Mouse (Mus musculus): ENCODE results near the gene Jade2. TPM values are rescaled to one million over a fixed set of nuclear protein-coding genes. Genes with fewer than 3 reads are reported as not detected.

The Jade2 gene
- polyA plus RNA-seq (2015; fragmentation: Nextera tagmentation; extraction: Ambion mirVana), result 0.37 and 0.69 TPM in 2 replicates

DNA sequence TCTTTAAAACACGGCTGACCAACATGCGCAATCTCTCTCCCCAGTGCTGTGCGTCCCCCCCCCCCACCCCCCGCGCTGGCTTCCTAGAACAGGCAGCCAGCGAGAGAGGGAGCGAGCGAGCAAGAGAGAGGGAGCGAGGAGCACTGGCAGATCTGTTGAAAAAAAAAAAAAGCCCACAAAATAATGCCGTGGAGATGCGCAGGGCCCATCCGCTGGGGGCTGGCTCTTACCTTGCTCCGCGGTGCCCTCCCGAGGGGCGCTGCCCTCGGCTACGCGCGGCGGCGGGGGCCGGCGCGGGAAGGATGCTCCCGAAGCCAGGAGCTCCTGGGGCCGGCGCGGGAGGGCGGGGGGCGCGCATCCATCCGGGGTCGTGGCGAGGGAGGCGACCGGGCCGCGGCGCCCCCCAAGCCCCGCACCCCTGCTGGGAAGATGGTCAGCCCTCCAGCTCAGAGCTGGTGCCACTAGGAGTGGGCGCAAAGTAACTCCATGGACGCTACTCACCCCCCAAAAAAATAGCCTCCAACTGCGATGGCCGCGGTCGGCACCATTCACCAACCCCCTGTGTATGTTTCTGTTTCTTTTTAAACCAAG is at the start of gene Jade2:
Gene Jade2 (minus strand): TSS at position 573 of the 591 bp plus-strand sequence.

Other genes starting within 250 kb of the Jade2 start
- gene Nhp2, start 237.9 kb downstream of the Jade2 start, polyA plus RNA-seq (2015; fragmentation: Nextera tagmentation; extraction: Ambion mirVana), result 61.8 and 66.3 TPM in 2 replicates
- 29.7 and 31.3 TPM in 2 replicates for gene Rmnd5b, start 221.8 kb downstream of the Jade2 start, polyA plus RNA-seq (2015; fragmentation: Nextera tagmentation; extraction: Ambion mirVana)
- gene N4bp3, start 206.8 kb downstream of the Jade2 start, polyA plus RNA-seq (2015; fragmentation: Nextera tagmentation; extraction: Ambion mirVana), result 30.6 and 30.9 TPM in 2 replicates
- gene D930048N14Rik, start 206.7 kb downstream of the Jade2 start, polyA plus RNA-seq (2015; fragmentation: Nextera tagmentation; extraction: Ambion mirVana), result 1.5 and 1.7 TPM in 2 replicates
- 91.6 and 93.3 TPM in 2 replicates for gene 0610009B22Rik, start 168.8 kb downstream of the Jade2 start, polyA plus RNA-seq (2015; fragmentation: Nextera tagmentation; extraction: Ambion mirVana)
- 9.2 and 9.6 TPM in 2 replicates for gene Sec24a, start 94.0 kb downstream of the Jade2 start, polyA plus RNA-seq (2015; fragmentation: Nextera tagmentation; extraction: Ambion mirVana)
- 164 and 193 TPM in 2 replicates for gene Sar1b, start 94.0 kb downstream of the Jade2 start, polyA plus RNA-seq (2015; fragmentation: Nextera tagmentation; extraction: Ambion mirVana)
- 40.6 and 41.2 TPM in 2 replicates for gene Cdkn2aipnl, start 110.0 kb upstream of the Jade2 start, polyA plus RNA-seq (2015; fragmentation: Nextera tagmentation; extraction: Ambion mirVana)
- 364 and 443 TPM in 2 replicates for gene Ube2b, start 143.1 kb upstream of the Jade2 start, polyA plus RNA-seq (2015; fragmentation: Nextera tagmentation; extraction: Ambion mirVana)
- 10.5 and 10.7 TPM in 2 replicates for gene Cdkl3, start 146.6 kb upstream of the Jade2 start, polyA plus RNA-seq (2015; fragmentation: Nextera tagmentation; extraction: Ambion mirVana)
- 52.5 and 53.1 TPM in 2 replicates for gene Ppp2ca, start 241.0 kb upstream of the Jade2 start, polyA plus RNA-seq (2015; fragmentation: Nextera tagmentation; extraction: Ambion mirVana)

Measured in skeletal muscle tissue, postnatal 0 days (tissue).